Mouse (Mus musculus): Measurements from ENCODE around the gene Gramd1b.
A peak's percentile ranks its signal among the peaks of the same experiment; 100 is the strongest.

Gene Gramd1b

DNA sequence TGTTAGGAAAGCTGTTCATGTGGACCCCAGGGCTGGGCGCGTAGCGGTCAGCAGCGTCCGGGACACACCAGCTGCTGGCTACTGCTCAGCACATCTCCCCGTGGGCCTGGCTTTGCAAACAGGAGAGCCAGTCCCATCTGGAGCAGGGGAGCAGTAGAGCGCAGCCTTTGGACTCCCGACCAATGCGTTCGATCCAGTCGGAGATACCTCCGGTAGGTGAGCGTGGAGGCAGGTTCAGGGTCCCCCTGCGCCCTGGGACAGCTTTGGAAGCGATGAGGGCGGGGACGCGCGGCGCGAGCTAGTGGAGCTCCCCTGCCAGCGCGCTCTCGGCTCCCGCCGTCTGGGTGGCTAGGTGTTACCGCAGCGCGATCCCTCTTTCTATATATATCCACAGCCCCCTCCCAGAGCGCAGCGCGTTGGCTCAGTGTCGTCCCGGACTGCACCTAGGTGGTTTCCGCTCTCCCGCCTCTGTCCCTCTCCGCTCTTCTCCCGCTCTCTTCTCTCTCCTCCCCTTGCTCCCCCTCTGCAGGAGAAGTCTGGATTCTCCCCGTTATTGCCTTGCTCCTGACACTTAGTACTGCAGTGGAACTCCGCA, at the start of gene Gramd1b:
Gramd1b (minus strand) TSS at position 357 of the 595 bp plus-strand sequence.
- DNase-seq = peak; percentile 70

DNA sequence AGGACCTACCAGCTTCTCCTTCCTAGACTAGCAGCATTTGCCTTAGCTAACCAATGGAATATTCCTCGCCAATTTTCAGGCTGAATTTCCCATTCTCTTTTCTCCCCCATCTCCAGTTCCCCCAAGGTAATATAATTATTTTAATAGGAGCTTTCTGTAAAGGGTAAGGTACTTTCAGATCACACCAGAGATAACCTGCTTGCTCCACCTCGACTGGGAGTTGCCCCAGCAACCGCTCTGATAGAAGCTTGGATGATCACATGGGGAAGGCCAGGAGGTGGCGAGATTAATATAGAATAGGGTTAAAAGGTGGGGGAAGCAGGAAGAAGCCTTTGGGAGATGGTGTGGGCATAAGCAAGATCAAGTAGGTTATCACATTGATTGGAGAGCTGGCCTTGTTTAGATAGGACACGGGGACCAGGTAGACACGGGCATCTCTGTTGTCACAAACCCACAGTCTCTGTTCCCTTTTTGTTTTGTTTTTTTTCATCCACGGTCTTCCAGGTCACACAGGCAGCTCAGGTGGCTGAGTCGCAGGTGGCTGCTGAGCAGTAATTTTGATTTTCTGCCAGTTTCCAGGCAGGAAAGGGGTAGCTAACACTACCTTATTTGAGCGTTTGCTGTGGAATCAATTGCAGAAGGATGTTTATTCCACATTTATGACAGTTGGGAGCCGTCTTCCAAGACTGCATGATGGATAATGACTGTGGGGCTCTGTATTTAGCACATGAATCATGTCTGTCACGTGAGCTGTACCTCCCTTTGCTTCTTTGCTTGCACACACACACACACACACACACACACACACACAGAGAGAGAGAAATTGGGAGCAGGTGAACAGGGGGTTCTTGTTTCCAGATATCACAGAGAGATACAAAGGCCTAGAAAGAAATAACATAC, 47.8 kb upstream of the Gramd1b start:
- peak; percentile 59 for DNase-seq

DNA sequence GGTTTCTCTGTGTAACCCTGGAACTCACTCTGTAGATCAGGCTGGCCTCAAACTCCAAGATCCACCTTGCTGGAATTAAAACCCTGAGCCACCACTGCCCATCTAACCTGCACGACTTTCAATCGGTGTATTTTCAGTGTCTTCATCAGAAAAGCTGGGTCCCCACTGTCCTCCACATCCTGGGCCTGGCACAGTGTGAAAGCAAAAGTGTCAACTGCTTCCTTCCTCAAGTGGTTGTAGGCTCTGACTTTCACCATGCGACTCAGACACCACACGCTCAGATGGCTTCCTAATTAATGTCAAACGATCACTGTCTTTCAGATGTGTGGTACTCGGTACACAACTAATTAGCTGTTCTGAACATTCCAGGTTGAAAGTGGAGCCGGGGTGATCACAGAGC, 45.9 kb upstream of the Gramd1b start:
- no peak for DNase-seq

DNA sequence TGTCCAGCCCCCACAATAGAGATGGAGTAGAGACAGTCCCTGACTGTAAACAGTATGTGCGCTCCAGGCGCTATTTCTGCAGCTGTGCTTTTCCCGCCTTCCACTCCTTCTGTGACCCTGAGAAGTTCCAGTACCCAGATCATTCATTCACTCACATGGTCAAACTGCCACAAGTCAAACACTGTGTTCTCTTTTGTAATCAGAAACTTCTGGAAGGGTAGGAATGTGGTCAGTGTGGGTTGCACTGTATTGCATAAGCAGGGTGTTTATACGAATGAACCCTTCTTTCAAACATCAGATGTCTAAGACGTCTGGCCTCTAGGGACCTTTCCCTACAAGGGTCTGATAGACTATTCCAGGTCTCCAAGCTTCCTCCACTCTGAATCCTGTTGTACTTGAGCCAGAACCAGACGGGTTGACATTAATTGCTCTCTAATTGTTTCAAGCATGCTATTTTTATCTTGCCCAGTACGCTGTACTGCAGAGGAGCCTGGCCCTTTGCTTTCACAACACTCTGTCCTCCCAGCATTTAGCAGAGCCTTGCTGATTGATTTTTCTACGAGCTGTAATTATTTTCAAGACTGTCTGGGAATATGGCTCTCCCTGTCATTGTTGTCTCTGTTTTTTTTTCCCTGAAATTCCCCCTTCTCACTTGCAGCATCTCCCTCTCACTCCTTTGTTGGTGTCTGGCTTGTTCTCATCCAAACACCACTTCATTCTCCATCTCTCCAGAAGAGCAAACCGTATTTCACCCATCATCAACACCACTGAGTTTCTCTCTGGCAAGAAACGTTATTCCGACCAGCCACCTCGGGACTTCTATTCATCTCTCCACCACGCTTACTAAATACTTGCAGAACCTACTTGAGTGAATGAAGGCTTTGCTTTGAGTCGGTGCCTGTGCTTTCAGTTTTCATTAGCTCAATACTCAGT, 44.1 kb upstream of the Gramd1b start:
- peak; percentile 45 for DNase-seq

DNA sequence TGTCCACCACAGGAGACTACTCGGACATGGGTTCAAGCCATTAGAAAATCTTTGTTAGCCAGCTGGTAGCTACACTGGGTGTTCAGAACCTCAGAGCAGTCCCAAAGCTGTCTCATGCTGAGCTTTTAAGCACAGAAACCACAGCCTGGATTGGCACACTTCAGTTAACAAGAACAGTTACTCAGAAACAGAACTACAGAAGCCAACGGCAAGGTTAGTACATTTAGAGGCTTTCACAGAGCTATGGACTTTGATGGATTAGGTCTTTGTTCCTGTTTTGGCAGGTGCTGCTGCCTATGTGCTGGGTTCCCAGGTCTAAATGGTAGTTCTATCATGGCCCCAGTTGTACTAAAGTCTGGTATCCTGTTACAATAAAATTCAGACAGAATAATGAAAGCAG, 40.1 kb upstream of the Gramd1b start:
- no peak for DNase-seq

DNA sequence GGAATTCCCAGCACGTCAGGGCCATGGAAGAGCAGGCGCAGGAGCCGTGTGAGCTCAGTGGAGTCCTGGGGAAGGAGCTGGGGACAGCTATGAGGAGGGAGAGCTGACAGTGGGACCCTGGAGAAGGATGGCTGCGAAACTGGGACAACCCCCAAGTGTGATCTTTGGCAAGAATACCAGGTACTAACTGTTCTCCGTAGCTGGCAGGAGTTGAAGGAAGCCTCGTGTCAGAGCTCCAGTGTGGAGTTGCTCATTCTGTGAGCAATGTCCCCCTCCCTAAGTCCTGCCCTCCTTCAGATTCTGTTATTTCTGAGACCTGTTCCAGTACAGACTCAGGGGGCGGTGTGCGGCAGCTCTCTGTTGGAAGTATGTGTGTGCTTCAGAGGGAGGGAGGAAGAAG, 36.9 kb upstream of the Gramd1b start:
- DNase-seq = peak; percentile 42

DNA sequence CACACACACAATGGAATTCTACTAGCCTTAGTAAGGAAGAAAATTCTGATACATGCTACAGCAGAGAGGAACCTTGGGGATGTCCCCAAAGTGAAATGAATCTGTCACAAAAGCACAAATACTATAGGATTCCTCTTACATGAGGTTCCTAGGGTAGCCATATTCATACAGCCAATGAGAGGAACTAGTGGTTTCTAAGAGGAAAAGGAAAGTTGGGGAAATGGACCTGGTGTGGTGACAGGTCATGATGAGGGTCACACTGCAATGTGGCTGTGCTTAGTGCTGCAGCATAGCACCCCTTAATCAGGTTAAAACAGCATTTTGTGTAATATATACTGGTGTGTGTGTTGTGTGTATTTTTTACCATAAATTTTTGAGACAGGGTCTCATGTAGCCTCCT, 32.6 kb upstream of the Gramd1b start:
- DNase-seq = no peak

DNA sequence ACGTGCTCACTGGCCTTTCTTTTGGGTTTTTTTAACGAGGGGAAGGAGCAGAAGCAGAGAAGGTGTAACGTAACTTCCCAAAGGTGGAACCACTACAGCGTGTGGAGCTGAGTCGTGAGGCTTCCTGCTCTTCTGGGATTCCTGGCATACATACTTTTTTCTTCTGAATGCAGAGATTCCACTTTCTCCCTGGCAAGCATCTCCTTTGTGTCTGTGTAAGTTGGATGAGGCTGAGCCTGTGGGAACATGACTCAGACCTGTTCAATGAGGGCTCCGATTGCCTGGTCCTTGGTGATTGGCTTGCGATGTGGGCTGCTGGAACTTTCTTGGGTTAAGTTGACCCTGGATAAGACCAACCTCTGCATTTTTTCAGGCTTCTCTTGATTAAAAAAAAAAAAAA, 28.5 kb upstream of the Gramd1b start:
- DNase-seq = no peak

DNA sequence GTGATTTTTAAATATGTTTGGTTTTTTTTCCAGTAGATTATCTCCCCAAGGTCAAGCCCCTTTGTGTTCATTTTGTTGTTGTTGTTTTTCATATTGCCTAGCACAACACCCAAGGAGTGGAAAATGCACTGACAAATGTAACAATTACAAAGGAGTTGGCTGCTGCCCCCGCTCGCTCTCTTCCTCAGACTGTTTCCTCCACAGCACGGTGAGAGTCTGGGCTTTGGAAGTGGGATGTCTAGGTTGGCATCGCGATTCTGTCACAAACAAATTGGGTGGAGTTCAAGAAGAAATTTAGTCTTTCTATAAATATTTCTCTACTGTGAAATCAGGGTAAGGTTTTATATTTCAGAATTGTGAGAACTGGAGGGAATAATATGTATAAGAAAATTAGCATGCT, 26.6 kb upstream of the Gramd1b start:
- DNase-seq = no peak

DNA sequence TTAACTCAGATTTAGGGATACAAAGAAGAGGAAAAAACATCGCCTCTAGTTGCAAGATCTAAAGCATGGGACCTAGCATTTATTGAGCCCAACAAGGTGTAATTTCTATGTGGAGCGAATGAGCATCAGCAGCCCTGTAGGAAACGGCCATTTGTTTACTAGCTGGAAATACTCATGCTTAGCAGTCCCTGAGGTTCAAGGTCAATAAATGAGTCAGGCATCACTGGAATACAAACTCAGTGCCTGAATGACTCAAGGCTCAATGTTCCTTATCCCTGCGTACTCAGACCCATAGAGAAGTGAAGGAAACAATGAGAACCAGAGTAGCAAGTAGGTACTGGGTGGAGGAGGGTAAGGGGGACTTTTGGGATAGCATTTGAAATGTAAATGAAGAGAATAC, 25.2 kb upstream of the Gramd1b start:
- no peak for DNase-seq

DNA sequence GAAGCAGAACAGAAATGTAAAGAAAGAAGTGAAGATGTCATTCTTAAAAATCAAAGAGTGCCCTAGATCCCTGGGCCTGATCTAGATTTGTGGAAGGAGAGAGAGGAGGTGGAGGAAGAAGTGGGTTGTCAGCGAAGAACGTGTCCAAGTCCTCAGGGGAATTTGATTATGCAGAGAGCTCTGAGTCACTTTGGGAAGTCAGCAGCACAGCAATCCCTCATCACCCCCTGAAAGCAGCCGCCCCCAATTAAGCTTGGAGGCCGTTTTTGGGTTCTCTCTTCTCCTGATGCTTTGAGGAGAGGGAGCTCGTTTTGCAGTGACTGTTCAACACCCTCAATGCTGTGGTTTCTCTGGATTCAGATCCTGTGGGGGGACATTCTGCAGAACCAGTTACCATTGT, 24.1 kb upstream of the Gramd1b start:
- DNase-seq = no peak

DNA sequence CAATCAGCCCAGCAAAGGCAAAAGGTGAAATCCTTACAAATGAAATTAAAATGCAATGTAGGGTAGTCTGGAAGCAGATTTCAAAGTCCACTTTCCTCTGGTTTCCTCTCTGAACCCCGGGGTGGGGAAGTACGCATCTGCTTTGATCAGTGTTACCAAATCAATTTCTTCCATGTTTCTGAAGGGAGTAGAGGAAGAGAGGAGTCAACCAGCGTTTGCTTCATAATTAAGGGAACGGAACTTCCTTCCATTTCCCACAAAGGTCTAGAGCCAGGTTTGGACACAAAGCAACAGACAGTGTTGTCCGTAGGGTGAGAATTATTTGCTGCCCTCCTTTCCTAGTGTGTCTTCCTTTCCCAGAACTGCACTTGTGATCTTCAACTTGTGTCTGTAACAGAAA, 16.7 kb upstream of the Gramd1b start:
- no peak for DNase-seq

DNA sequence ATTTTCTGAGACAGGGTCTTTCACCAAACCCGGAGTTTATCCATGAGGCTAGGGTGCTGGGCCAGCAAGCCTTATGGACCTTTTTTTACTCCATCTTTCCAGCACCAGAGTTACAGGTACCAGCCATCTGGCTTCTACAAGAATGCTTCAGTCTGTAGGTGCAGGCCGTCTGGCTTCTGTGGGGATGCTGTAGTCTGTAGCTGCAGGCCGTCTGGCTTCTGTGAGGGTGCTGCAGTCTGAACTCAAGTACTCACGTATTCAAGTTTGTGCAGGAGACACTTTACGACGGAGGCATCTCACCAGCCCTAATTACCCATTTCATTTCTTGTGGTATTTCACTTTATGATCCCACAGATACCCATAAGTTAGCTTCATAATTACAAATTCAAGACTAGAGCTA, 14.0 kb upstream of the Gramd1b start:
- no peak for DNase-seq

DNA sequence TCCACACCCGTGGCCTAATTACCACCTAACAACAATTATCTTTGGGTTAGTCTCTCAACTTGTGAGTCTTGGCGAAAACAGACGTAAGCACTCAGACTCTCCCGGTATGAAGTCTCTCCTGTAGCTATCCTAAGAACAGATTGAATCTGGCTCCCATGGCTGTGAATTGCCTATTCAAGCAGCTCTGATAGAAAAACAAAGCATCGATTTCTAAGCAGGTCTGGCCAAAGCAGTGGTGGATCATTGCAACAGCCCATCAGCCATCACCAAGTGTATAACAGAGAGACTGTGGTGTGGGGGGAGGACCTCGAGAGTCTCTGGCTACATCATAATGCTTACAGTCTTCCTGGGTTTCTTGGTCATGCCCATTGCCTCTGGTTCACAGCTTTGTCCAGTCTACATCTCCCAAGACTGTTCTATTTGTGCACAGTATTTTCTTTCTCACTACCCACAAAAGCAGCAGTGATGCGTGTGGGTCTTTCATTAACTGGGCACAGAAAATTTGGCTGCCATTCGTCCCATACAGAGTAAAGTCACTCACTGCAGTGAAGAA, 8.5 kb upstream of the Gramd1b start:
- no peak for DNase-seq

DNA sequence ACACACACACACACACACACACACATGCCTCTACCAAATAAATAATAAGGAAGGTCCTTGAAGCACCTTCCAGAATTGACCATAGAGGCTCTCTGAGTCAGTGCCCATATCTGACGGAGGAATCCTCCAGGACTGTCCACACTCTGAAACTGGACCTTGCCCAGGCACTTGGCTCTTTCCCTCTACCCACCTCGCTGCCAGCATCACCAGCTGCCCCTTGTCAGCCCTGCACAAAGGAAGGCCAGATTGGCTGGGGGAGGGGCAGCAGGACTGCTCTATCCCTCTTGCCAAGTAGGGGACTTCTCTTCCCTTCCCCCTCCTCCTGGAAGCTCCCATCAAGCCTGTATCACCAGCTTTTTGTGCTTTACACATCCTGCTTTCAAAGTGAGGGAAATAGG, 6.5 kb upstream of the Gramd1b start:
- peak; percentile 99 for DNase-seq

DNA sequence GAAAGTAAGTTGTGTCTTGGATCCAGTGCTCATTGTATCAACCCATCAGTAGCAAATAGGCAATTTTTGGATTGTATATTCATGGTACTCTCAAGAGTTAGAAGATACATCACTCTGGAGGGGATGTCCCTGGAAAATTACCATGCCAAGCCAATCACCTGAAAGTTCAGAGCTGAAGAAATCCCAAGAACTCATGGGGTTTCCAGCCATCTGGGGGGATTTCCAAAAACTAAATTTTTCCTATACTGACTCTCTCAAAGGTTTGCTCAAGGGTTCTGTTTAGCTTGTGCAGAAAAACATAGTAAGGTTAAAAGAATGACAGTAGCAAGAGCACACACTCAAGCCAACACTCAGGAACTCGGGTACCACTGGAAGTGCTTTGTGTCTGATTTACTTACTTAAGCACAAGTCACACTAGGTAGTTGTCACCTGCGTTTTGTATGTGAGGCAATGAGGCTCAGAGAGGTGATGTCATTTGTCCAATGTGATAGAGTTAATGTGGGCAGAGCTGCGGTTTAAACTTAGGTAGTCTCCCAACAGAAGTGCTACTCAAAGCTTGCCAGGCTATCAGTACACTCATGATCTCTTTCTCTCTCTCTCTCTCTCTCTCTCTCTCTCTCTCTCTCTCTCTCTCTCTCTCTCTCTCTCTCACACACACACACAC, 6.0 kb upstream of the Gramd1b start:
- no peak for DNase-seq

DNA sequence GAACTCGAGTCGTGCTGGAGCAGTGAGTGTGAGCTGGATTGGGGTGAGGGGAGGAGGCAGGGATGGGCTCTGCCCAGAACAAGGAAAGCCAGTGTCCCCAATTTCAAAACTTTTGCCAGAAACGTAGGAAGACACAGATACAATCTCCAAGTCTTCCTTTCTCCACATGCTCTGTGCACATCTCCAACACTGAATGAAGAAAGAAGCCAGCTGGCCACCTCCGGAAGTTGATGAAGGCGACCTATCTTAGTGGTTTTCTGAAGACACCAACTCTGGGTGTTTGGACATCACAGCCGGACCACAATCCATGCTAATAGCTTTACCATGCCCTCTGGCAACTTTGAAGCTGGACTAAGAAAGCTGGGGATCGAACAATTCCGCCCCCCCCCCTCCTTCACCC, 647 bp downstream of the Gramd1b start:
- DNase-seq = peak; percentile 57

DNA sequence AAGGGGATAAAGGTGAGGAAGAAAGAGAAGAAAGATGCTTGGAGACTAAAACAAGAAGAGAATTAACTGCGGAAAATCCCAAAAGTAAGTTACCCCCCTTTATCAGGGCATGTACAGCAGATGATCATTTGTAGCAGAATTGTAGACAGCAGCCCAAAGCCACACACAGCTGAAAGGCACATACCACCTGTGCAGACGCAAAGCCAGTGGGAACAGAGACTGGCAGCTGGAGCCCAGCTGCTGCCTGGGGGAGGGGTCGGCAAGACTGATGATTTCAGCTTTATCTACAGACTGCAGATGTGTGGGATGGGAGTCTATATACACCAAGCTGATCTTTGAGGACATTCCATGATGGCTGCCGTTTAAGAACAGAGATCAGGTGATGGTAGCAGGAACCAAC, 2.5 kb downstream of the Gramd1b start:
- no peak for DNase-seq

DNA sequence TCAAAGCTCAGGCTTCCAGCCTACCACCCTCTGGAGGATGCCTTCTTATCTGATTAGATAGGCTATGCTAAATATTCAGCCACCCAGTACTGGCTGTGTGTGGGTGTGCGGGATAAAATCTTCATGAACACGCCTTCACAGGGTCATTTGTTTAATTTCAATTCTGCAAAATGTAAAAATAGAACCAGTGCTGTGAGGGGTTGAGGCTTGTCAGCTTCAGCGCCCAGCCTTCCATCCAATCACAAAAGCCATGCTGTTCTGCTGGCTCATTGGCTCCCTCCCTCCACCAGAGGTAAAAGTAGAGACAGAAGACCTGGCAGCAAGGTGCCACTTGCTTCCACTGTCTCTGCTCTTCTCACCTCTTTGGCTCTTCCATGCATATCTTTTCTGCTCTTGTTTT, 4.3 kb downstream of the Gramd1b start:
- no peak for DNase-seq

DNA sequence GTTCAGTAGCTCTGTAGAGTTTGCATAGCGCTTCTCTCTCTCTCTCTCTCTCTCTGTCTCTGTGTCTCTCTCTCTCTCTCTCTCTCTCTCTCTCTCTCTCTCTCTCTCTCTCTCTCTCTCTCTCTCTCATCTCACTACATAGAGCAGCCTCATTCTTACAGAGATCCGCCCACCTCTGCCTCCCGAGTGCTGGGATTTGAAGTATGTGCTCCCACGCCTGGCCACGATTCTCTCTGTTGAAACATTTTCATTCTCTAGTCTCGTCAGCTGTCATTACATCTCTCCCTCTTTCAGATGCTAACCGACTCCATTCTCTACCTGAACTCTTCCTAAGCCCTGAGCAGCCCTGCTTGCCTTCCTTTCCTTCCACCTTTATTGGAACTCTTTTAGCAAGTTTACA, 9.0 kb downstream of the Gramd1b start:
- DNase-seq = no peak

DNA sequence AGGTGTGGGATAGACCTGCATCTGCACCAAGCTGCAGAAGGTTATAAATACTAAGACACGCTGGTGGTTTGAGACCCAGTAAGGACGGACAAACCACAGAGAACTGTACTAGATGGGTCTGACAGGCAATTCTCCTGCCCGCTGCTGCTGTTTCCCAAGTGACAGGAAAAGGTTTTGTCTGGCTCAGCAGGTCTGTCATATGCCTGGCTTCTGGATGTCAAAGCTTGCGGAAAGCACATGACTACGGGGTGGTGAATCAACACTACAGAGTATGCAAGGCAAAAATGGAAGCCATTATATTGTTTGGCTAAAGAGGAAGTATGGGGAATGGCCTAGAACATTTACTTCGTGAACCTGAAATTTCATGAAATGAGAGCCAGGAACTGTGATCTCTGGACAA, 10.1 kb downstream of the Gramd1b start:
- DNase-seq = no peak

DNA sequence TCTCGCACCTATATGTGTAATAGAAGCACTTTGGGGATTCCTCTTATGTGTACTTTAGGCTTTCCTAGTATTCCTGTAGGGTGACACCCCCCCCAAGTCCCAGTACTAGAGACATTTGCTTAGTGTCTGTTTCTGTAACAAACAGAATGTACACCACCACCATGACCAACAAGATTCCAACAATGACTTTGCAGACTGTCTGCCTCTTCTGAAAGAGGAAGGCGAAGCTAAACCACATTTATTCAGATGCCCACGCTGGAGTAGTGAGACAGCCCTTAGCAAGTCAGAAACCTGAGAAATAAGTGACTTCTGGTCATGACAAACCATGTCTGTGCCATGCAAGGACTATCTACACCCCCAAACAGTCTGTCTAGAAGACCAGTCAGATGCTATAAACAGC, 11.9 kb downstream of the Gramd1b start:
- no peak for DNase-seq

DNA sequence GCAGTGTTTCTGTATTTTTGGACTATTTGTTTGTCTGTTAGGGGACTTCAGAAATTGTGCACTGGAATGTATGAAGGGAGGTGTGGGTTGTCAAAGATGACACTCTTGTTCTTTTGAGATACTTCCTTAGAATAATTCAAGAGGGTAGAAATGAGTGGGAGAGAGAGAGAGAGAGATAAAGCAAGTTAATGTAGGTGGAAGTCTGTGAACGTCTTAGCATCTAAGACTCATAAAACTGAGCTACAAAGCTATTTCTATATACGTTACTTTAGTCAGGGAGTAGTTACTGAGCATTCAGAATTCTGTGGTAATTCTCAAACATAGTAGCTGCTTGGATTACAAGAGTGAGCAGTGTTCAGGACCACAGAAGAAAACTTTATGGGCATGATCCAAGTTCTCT, 19.2 kb downstream of the Gramd1b start:
- DNase-seq = no peak

Data from cerebellum, adult 9-10 months (tissue).